9 mouse cellular contexts compared by ENCODE assay signal in genomic region chr3:87918551-87918950, GRCm38 (mm10). TPM values are rescaled to one million over a fixed set of nuclear protein-coding genes. Genes with fewer than 3 reads are reported as not detected.
DNase-seq lines count a peak whose midpoint lies in the region; ATAC-seq and TF ChIP-seq lines count a peak whose summit lies in the region.
"Had no signal": no experiment of that assay in that cellular context is flagged by ENCODE, and none has a peak within 500 bp of the region (broad histone marks: within the 10 kb centered on the region; RNA-seq: fewer than 3 reads in every experiment).

No protein-coding gene starts in this region.

- H3K27ac ChIP-seq in intestine, embryonic 14.5 days (ENCODE audit: low read depth): peak overlapping the region; percentile 88; the same call in 1 of the 2 replicates
- H3K27ac ChIP-seq in intestine, embryonic 15.5 days: no peak overlapping the region
- peak overlapping the region; percentile 59; the same call in 1 of the 2 replicates for H3K27ac ChIP-seq in ES-Bruce4 (ENCODE audit: insufficient read depth, low read length)
- H3K27ac ChIP-seq in forebrain, embryonic 13.5 days: no peak overlapping the region
- peak overlapping the region; percentile 82 for H3K27ac ChIP-seq in liver, embryonic 15.5 days (replicated peaks)

- H3K4me2 ChIP-seq in intestine, embryonic 14.5 days (ENCODE audit: low read length): peak overlapping the region; percentile 84
- no peak overlapping the region for H3K4me2 ChIP-seq in intestine, embryonic 15.5 days (replicated peaks)
- H3K4me2 ChIP-seq in forebrain, embryonic 13.5 days: peak overlapping the region; percentile 91
- H3K4me2 ChIP-seq in liver, embryonic 15.5 days: peak overlapping the region; percentile 85

- TF ChIP-seq POLR2A in ES-Bruce4 (IDR thresholded peaks at IDR 0.05; ENCODE audit: insufficient read depth, low read length): no peak

- no peaks in the 10 kb centered on the region for H3K27me3 ChIP-seq in intestine, embryonic 14.5 days (replicated peaks; ENCODE audit: control insufficient read depth, insufficient read depth, low read length)
- no peaks in the 10 kb centered on the region for H3K27me3 ChIP-seq in intestine, embryonic 15.5 days (replicated peaks)
- H3K27me3 ChIP-seq in ES-Bruce4 (ENCODE audit: control insufficient read depth, insufficient read depth, low read length, poor library complexity, severe bottlenecking): no peaks in the 10 kb centered on the region
- no peaks in the 10 kb centered on the region for H3K27me3 ChIP-seq in forebrain, embryonic 13.5 days
- no peaks in the 10 kb centered on the region for H3K27me3 ChIP-seq in liver, embryonic 15.5 days

- no peak overlapping the region for H3K9ac ChIP-seq in intestine, embryonic 14.5 days (ENCODE audit: low read length)
- H3K9ac ChIP-seq in intestine, embryonic 15.5 days: no peak overlapping the region
- H3K9ac ChIP-seq in ES-Bruce4 (ENCODE audit: low read depth, poor library complexity, severe bottlenecking): no peak overlapping the region
- H3K9ac ChIP-seq in forebrain, embryonic 13.5 days: no peak overlapping the region
- no peak overlapping the region for H3K9ac ChIP-seq in liver, embryonic 15.5 days

- no peak for TF ChIP-seq EP300 in ES-Bruce4 (IDR thresholded peaks at IDR 0.05; ENCODE audit: insufficient read depth, low read depth, low read length)

- H3K9me3 ChIP-seq in intestine, embryonic 14.5 days (ENCODE audit: control insufficient read depth, low read length): no peaks in the 10 kb centered on the region
- no peaks in the 10 kb centered on the region for H3K9me3 ChIP-seq in intestine, embryonic 15.5 days
- H3K9me3 ChIP-seq in ES-Bruce4 (replicated peaks; ENCODE audit: control insufficient read depth, insufficient read depth, low read length, poor library complexity, severe bottlenecking): no peaks in the 10 kb centered on the region
- H3K9me3 ChIP-seq in forebrain, embryonic 13.5 days (replicated peaks): no peaks in the 10 kb centered on the region
- H3K9me3 ChIP-seq in liver, embryonic 15.5 days (replicated peaks): no peaks in the 10 kb centered on the region
- H3K9me3 ChIP-seq: G1E had no signal

- no peak for TF ChIP-seq CTCF in ES-Bruce4 (IDR thresholded peaks at IDR 0.05; ENCODE audit: low read depth, low read length)

- peak overlapping the region; percentile 72; the same call in 1 of the 2 replicates for H3K4me3 ChIP-seq in intestine, embryonic 14.5 days (ENCODE audit: low read depth, low read length)
- no peak overlapping the region for H3K4me3 ChIP-seq in intestine, embryonic 15.5 days (replicated peaks)
- no peak overlapping the region for H3K4me3 ChIP-seq in ES-Bruce4 (ENCODE audit: low read depth, low read length)
- H3K4me3 ChIP-seq in forebrain, embryonic 13.5 days: peak overlapping the region; percentile 72; the same call in 1 of the 2 replicates
- peak overlapping the region; percentile 69; the same call in 1 of the 2 replicates for H3K4me3 ChIP-seq in liver, embryonic 15.5 days (replicated peaks)

- no peak for ATAC-seq in intestine, embryonic 14.5 days (replicated peaks; ENCODE audit: low FRiP score, low TSS enrichment, low read depth)
- no peak for ATAC-seq in intestine, embryonic 15.5 days
- 0 out of 2 replicates have a peak, but pooled peaks have one; percentile 3 for ATAC-seq in forebrain, embryonic 13.5 days
- no peak for ATAC-seq in liver, embryonic 15.5 days (ENCODE audit: insufficient read depth)

- WGBS in intestine, embryonic 14.5 days: 84% methylated on average over 1 of the region's 1 CpGs
- 86% methylated on average over 1 of the region's 1 CpGs for WGBS in intestine, embryonic 15.5 days
- WGBS in forebrain, embryonic 13.5 days: 91% methylated on average over 1 of the region's 1 CpGs
- WGBS in liver, embryonic 15.5 days (ENCODE audit: insufficient replicate concordance): 80% methylated on average over 1 of the region's 1 CpGs

- peaks cover 65% of the 10 kb centered on the region for H3K36me3 ChIP-seq in intestine, embryonic 14.5 days (ENCODE audit: control insufficient read depth, insufficient read depth, low read length)
- H3K36me3 ChIP-seq in intestine, embryonic 15.5 days: peaks cover 33% of the 10 kb centered on the region
- peaks cover 53% of the 10 kb centered on the region for H3K36me3 ChIP-seq in ES-Bruce4 (ENCODE audit: control insufficient read depth, insufficient read depth, low read length, poor library complexity, severe bottlenecking)
- H3K36me3 ChIP-seq in forebrain, embryonic 13.5 days (ENCODE audit: poor library complexity, severe bottlenecking): peaks cover 60% of the 10 kb centered on the region
- H3K36me3 ChIP-seq in liver, embryonic 15.5 days (replicated peaks): peaks cover 61% of the 10 kb centered on the region

- DNase-seq in intestine, embryonic 14.5 days (ENCODE audit: low spot score): no peak
- DNase-seq in cerebellum, adult 8-10 months: no peak
- DNase-seq in layer of hippocampus, postnatal 14 days (ENCODE audit: low spot score in 2 of 2): no peak

- H3K4me1 ChIP-seq in intestine, embryonic 14.5 days (replicated peaks; ENCODE audit: control insufficient read depth, insufficient read depth, low read length): peaks cover 5% of the 10 kb centered on the region
- peaks cover 8% of the 10 kb centered on the region for H3K4me1 ChIP-seq in intestine, embryonic 15.5 days (replicated peaks)
- no peaks in the 10 kb centered on the region for H3K4me1 ChIP-seq in ES-Bruce4 (ENCODE audit: control insufficient read depth, insufficient read depth, low read length)
- peaks cover 13% of the 10 kb centered on the region for H3K4me1 ChIP-seq in forebrain, embryonic 13.5 days
- peaks cover 43% of the 10 kb centered on the region for H3K4me1 ChIP-seq in liver, embryonic 15.5 days (replicated peaks)

RNA-seq across cellular contexts. Expression of gene Mrpl24, which starts 0.8 kb away (rescaled TPM):
- polyA plus RNA-seq in intestine, embryonic 14.5 days (2014; fragmentation: Nextera tagmentation; extraction: Ambion mirVana): 73.3 and 74.2 TPM in 2 replicates
- 74.2 and 79.2 TPM in 2 replicates for polyA plus RNA-seq in intestine, embryonic 15.5 days (2015; fragmentation: Nextera tagmentation; extraction: Ambion mirVana)
- 207 and 219 TPM in 2 replicates for polyA plus RNA-seq in ES-Bruce4 (2011; ENCODE audit: insufficient read depth, insufficient read length, low read depth, missing spikeins)
- polyA plus RNA-seq in forebrain, embryonic 13.5 days (2015; fragmentation: Nextera tagmentation; extraction: Ambion mirVana): 70.2 and 77.2 TPM in 2 replicates
- 30.7 and 33.5 TPM in 2 replicates for polyA plus RNA-seq in liver, embryonic 15.5 days (2015; fragmentation: Nextera tagmentation; extraction: Ambion mirVana)
- 10 to 100 TPM; 50.3 to 55.4 TPM for total RNA-seq in layer of hippocampus, postnatal 14 days (2021)

RNA-seq across cellular contexts. Expression of gene Isg20l2, which starts 11.6 kb away (rescaled TPM):
- 32.8 and 35.9 TPM in 2 replicates for polyA plus RNA-seq in intestine, embryonic 14.5 days (2014; fragmentation: Nextera tagmentation; extraction: Ambion mirVana)
- 46.7 and 49.9 TPM in 2 replicates for polyA plus RNA-seq in intestine, embryonic 15.5 days (2015; fragmentation: Nextera tagmentation; extraction: Ambion mirVana)
- 64.3 and 68.4 TPM in 2 replicates for polyA plus RNA-seq in ES-Bruce4 (2011; ENCODE audit: insufficient read depth, insufficient read length, low read depth, missing spikeins)
- 61.8 and 63.0 TPM in 2 replicates for polyA plus RNA-seq in forebrain, embryonic 13.5 days (2015; fragmentation: Nextera tagmentation; extraction: Ambion mirVana)
- 21.0 and 22.9 TPM in 2 replicates for polyA plus RNA-seq in liver, embryonic 15.5 days (2015; fragmentation: Nextera tagmentation; extraction: Ambion mirVana)
- total RNA-seq in layer of hippocampus, postnatal 14 days (2021): 10 to 100 TPM; 15.0 to 16.4 TPM

RNA-seq across cellular contexts. Expression of gene Rrnad1, which starts 12.0 kb away (rescaled TPM):
- polyA plus RNA-seq in intestine, embryonic 14.5 days (2014; fragmentation: Nextera tagmentation; extraction: Ambion mirVana): 17.9 and 21.8 TPM in 2 replicates
- polyA plus RNA-seq in intestine, embryonic 15.5 days (2015; fragmentation: Nextera tagmentation; extraction: Ambion mirVana): 15.8 and 16.3 TPM in 2 replicates
- 14.9 and 18.8 TPM in 2 replicates for polyA plus RNA-seq in ES-Bruce4 (2011; ENCODE audit: insufficient read depth, insufficient read length, low read depth, missing spikeins)
- polyA plus RNA-seq in forebrain, embryonic 13.5 days (2015; fragmentation: Nextera tagmentation; extraction: Ambion mirVana): 20.7 and 22.7 TPM in 2 replicates
- polyA plus RNA-seq in liver, embryonic 15.5 days (2015; fragmentation: Nextera tagmentation; extraction: Ambion mirVana): 5.6 and 6.3 TPM in 2 replicates
- 10 to 100 TPM; 19.0 to 22.8 TPM for total RNA-seq in layer of hippocampus, postnatal 14 days (2021)

RNA-seq across cellular contexts. Expression of gene Hdgf, which starts 12.4 kb away (rescaled TPM):
- 167 and 246 TPM in 2 replicates for polyA plus RNA-seq in intestine, embryonic 14.5 days (2014; fragmentation: Nextera tagmentation; extraction: Ambion mirVana)
- polyA plus RNA-seq in intestine, embryonic 15.5 days (2015; fragmentation: Nextera tagmentation; extraction: Ambion mirVana): 227 and 229 TPM in 2 replicates
- 508 and 526 TPM in 2 replicates for polyA plus RNA-seq in ES-Bruce4 (2011; ENCODE audit: insufficient read depth, insufficient read length, low read depth, missing spikeins)
- 106 and 147 TPM in 2 replicates for polyA plus RNA-seq in forebrain, embryonic 13.5 days (2015; fragmentation: Nextera tagmentation; extraction: Ambion mirVana)
- polyA plus RNA-seq in liver, embryonic 15.5 days (2015; fragmentation: Nextera tagmentation; extraction: Ambion mirVana): 213 and 216 TPM in 2 replicates
- total RNA-seq in layer of hippocampus, postnatal 14 days (2021): 100 to 1,000 TPM; 119 to 122 TPM

RNA-seq across cellular contexts. Expression of gene Crabp2, which starts 29.9 kb away (rescaled TPM):
- 9.7 and 14.4 TPM in 2 replicates for polyA plus RNA-seq in intestine, embryonic 14.5 days (2014; fragmentation: Nextera tagmentation; extraction: Ambion mirVana)
- polyA plus RNA-seq in intestine, embryonic 15.5 days (2015; fragmentation: Nextera tagmentation; extraction: Ambion mirVana): 7.0 and 8.2 TPM in 2 replicates
- polyA plus RNA-seq in ES-Bruce4 (2011; ENCODE audit: insufficient read depth, insufficient read length, low read depth, missing spikeins): 11.9 and 12.0 TPM in 2 replicates
- polyA plus RNA-seq in forebrain, embryonic 13.5 days (2015; fragmentation: Nextera tagmentation; extraction: Ambion mirVana): 67.1 and 89.5 TPM in 2 replicates
- polyA plus RNA-seq in liver, embryonic 15.5 days (2015; fragmentation: Nextera tagmentation; extraction: Ambion mirVana): 0.31 and 0.75 TPM in 2 replicates
- 1 to 10 TPM; 2.0 to 2.2 TPM for total RNA-seq in layer of hippocampus, postnatal 14 days (2021)
- total RNA-seq: gastrocnemius, adult 8-10 months had no signal
- polyA plus RNA-seq: G1E had no signal

Comparison
In these comparisons a context has a peak if more than half of its experiments do, and no peak if none do; other contexts are left out.
1. H3K27ac ChIP-seq: peak in intestine, embryonic 14.5 days (single experiment), ES-Bruce4 (single experiment) and liver, embryonic 15.5 days (single experiment); none in intestine, embryonic 15.5 days (single experiment) and forebrain, embryonic 13.5 days (single experiment).
2. H3K4me3 ChIP-seq: peak in intestine, embryonic 14.5 days (single experiment), forebrain, embryonic 13.5 days (single experiment) and liver, embryonic 15.5 days (single experiment); none in intestine, embryonic 15.5 days (single experiment) and ES-Bruce4 (single experiment).